Mouse (Mus musculus) liver, embryonic 14.5 days (tissue): ENCODE results near the gene Rnf150.

ENCODE experiments used
- CTCF ChIP-seq: IDR thresholded peaks from 2 replicates; pipeline ENCODE4 v1.5.1; 2016; ENCODE audit warnings: antibody characterized with exemption, low read depth, control low read depth
- EP300 ChIP-seq: IDR thresholded peaks from 2 replicates; pipeline ENCODE4 v1.6.1; 2016; ENCODE audit warnings: antibody characterized with exemption, low read depth

- no peak for TF ChIP-seq CTCF
- no peak for TF ChIP-seq EP300
Observed at GRCm38 (mm10) chr8:82943223-82944006, 80.3 kb downstream of the Rnf150 start.
